In the genomic region with DNA sequence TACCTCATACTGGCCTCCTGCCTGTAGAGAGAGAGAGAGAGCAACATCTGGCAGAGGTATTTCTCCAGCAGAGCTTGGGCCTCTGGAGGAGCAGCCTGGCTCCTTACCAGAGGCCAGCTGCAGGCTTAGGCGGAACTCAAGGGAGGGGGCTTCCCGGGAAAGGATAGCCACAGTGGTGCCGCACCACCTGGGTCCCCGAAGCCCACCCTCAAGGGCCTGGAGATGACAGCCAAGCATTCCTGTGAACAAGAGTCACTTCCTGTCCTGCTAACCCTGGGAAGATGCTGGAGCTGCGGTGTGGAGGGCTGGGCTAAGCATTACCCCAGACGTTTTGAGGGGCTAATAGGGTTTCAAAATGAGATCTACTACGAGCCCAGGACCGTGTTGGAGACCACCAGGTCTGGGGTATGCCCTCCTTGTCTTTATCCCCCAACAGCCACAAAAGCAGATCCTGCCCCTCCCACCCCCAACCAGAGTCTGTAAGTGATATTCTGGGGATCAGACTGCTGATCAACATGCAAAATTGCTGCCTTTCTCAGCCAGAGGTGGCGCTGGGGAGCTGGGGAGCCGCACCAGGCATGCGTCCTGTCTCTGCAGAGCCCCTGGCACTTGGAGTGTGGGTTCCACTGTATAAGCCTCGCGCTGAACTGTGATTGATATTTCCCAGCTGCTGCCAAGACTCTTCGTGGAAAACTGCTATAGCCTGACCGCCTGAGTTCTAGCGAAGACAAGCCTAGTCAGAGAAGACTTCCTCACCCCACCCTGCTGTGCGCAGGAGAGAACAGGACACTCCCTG, we compare ENCODE assay signal across 8 mouse cellular contexts. TPM values are rescaled to one million over a fixed set of nuclear protein-coding genes. Genes with fewer than 3 reads are reported as not detected.
DNase-seq lines count a peak whose midpoint lies in the region; ATAC-seq and TF ChIP-seq lines count a peak whose summit lies in the region.

No protein-coding gene starts in this region.

- H3K27me3 ChIP-seq in E14TG2a.4 (ENCODE audit: insufficient read depth, low read length) = peaks cover 28% of the 10 kb centered on the region
- no peaks in the 10 kb centered on the region for H3K27me3 ChIP-seq in forebrain, embryonic 13.5 days
- no peaks in the 10 kb centered on the region for H3K27me3 ChIP-seq in heart, postnatal 0 days (ENCODE audit: control insufficient read depth, insufficient read depth, low read length)
- H3K27me3 ChIP-seq in liver, postnatal 0 days (ENCODE audit: insufficient read depth, low read length) = 0 out of 2 replicates have a peak, but pooled peaks cover 4% of the 10 kb centered on the region

- 19% methylated on average over 17 of the region's 17 CpGs for WGBS in forebrain, embryonic 13.5 days
- WGBS in heart, postnatal 0 days = 6% methylated on average over 17 of the region's 17 CpGs
- 21% methylated on average over 17 of the region's 17 CpGs for WGBS in liver, postnatal 0 days (ENCODE audit: insufficient replicate concordance)

- ATAC-seq in forebrain, embryonic 13.5 days = peak; percentile 68
- peak; percentile 72 for ATAC-seq in heart, postnatal 0 days (ENCODE audit: insufficient read depth, low read depth)
- ATAC-seq in liver, postnatal 0 days = no peak; the same call in 1 of the 2 replicates

- 0 out of 2 replicates have a peak, but pooled peaks have one; percentile 13 for TF ChIP-seq EP300 in heart, postnatal 0 days (IDR thresholded peaks at IDR 0.05; ENCODE audit: low read depth)
- TF ChIP-seq EP300 in liver, postnatal 0 days (IDR thresholded peaks at IDR 0.05; ENCODE audit: low read depth) = no peak

- H3K9me3 ChIP-seq in E14TG2a.4 (ENCODE audit: low read length) = no peaks in the 10 kb centered on the region
- no peaks in the 10 kb centered on the region for H3K9me3 ChIP-seq in forebrain, embryonic 13.5 days (replicated peaks)
- no peaks in the 10 kb centered on the region for H3K9me3 ChIP-seq in heart, postnatal 0 days (replicated peaks; ENCODE audit: control insufficient read depth, low read length)
- no peaks in the 10 kb centered on the region for H3K9me3 ChIP-seq in liver, postnatal 0 days (ENCODE audit: low read length)

- H3K9ac ChIP-seq in forebrain, embryonic 13.5 days = 0 out of 2 replicates have a peak overlapping the region, but pooled peaks have one; percentile 26
- H3K9ac ChIP-seq in heart, postnatal 0 days (replicated peaks; ENCODE audit: low read depth, low read length) = peak overlapping the region; percentile 48
- H3K9ac ChIP-seq in liver, postnatal 0 days (replicated peaks) = no peak overlapping the region

- TF ChIP-seq CTCF in E14TG2a.4 (conservative IDR thresholded peaks at IDR 0.05; ENCODE audit: low read length) = peak; percentile 74
- peak; percentile 78 for TF ChIP-seq CTCF in brain, embryonic 14.5 days (IDR thresholded peaks at IDR 0.05; ENCODE audit: borderline replicate concordance, extremely low read depth, insufficient read depth, insufficient read length)
- TF ChIP-seq CTCF in heart, postnatal 0 days (IDR thresholded peaks at IDR 0.05; ENCODE audit: low read depth) = peak; percentile 67
- peak; percentile 58 for TF ChIP-seq CTCF in liver, postnatal 0 days (IDR thresholded peaks at IDR 0.05; ENCODE audit: low read depth)

- no peaks in the 10 kb centered on the region for H3K36me3 ChIP-seq in E14TG2a.4 (ENCODE audit: insufficient read depth, low read length)
- no peaks in the 10 kb centered on the region for H3K36me3 ChIP-seq in forebrain, embryonic 13.5 days (ENCODE audit: poor library complexity, severe bottlenecking)
- H3K36me3 ChIP-seq in heart, postnatal 0 days (replicated peaks; ENCODE audit: control insufficient read depth, insufficient read depth, low read length) = no peaks in the 10 kb centered on the region
- no peaks in the 10 kb centered on the region for H3K36me3 ChIP-seq in liver, postnatal 0 days (replicated peaks; ENCODE audit: insufficient read depth, low read length)

- peaks cover 36% of the 10 kb centered on the region for H3K4me1 ChIP-seq in E14TG2a.4 (replicated peaks; ENCODE audit: low read depth, low read length)
- peaks cover 15% of the 10 kb centered on the region for H3K4me1 ChIP-seq in forebrain, embryonic 13.5 days
- H3K4me1 ChIP-seq in heart, postnatal 0 days (ENCODE audit: control insufficient read depth, insufficient read depth) = peaks cover 16% of the 10 kb centered on the region
- H3K4me1 ChIP-seq in liver, postnatal 0 days (ENCODE audit: insufficient read depth) = no peaks in the 10 kb centered on the region

- H3K4me2 ChIP-seq in forebrain, embryonic 13.5 days = peak overlapping the region; percentile 35; the same call in 1 of the 2 replicates
- H3K4me2 ChIP-seq in heart, postnatal 0 days (ENCODE audit: low read depth, low read length) = peak overlapping the region; percentile 38
- no peak overlapping the region for H3K4me2 ChIP-seq in liver, postnatal 0 days (ENCODE audit: low read depth, low read length)

- DNase-seq in brain, embryonic 14.5 days (ENCODE audit: low read depth) = peak; percentile 75
- DNase-seq in heart, postnatal 0 days (ENCODE audit: low spot score) = peak; percentile 79
- peak; percentile 66 to 69 for DNase-seq in kidney, postnatal 25 days
- peak; percentile 56 for DNase-seq in liver, postnatal 0 days
- DNase-seq in ovary, adult 18-20 months (ENCODE audit: low spot score) = peak; percentile 47
- DNase-seq in yolk sac, embryonic 10.5 days (ENCODE audit: low spot score) = peak; percentile 60

- H3K4me3 ChIP-seq in E14TG2a.4 (replicated peaks; ENCODE audit: low read length) = peak overlapping the region; percentile 63
- no peak overlapping the region for H3K4me3 ChIP-seq in forebrain, embryonic 13.5 days
- H3K4me3 ChIP-seq in heart, postnatal 0 days (ENCODE audit: low read depth, low read length) = no peak overlapping the region; the same call in 1 of the 2 replicates
- H3K4me3 ChIP-seq in liver, postnatal 0 days (ENCODE audit: low read depth, low read length) = no peak overlapping the region

- H3K27ac ChIP-seq in forebrain, embryonic 13.5 days = no peak overlapping the region
- H3K27ac ChIP-seq in heart, postnatal 0 days (ENCODE audit: low read depth) = peak overlapping the region; percentile 73
- H3K27ac ChIP-seq in liver, postnatal 0 days (ENCODE audit: low read depth) = peak overlapping the region; percentile 22; the same call in 1 of the 2 replicates

- TF ChIP-seq POLR2A in brain, embryonic 14.5 days (IDR thresholded peaks at IDR 0.05; ENCODE audit: borderline replicate concordance, extremely low read depth, insufficient read depth, insufficient read length, poor library complexity, severe bottlenecking) = no peak

RNA-seq across cellular contexts. Expression of a gene that starts 7.1 kb away (rescaled TPM):
- 30.4 and 47.4 TPM in 2 replicates for polyA plus RNA-seq in brain, embryonic 14.5 days (2012; rRNA removed)
- polyA plus RNA-seq in forebrain, embryonic 13.5 days (2015; fragmentation: Nextera tagmentation; extraction: Ambion mirVana) = 4.4 and 5.9 TPM in 2 replicates
- total RNA-seq in heart, postnatal 0 days (2014; rRNA removed; ENCODE audit: low replicate concordance) = 97.3 and 142 TPM in 2 replicates
- 68.6 and 69.7 TPM in 2 replicates for polyA plus RNA-seq in heart, postnatal 0 days (2015; fragmentation: Nextera tagmentation; extraction: Ambion mirVana)
- polyA plus RNA-seq in liver, postnatal 0 days (2015; fragmentation: Nextera tagmentation; extraction: Ambion mirVana) = 7.7 and 8.7 TPM in 2 replicates
